Mouse (Mus musculus) urinary bladder, postnatal 25 days (tissue): Measurements from ENCODE around the gene Mamdc4.

Experiments
- DNase-seq: peaks from one replicate; pipeline ENCODE4 v3.0.0; 2022; ENCODE audit warnings: low spot score

Mamdc4 gene

GRCm38 (mm10) chr2:25582466-25583119, 7.9 kb upstream of the Mamdc4 start:
- DNase-seq: no peak

- no peak for DNase-seq
Measured at GRCm38 (mm10) chr2:25581901-25582301, 7.3 kb upstream of the Mamdc4 start.

- DNase-seq: peak; percentile 55
Measured at GRCm38 (mm10) chr2:25581294-25581864, 6.7 kb upstream of the Mamdc4 start, which contains the start of gene Ajm1. TSS of gene Ajm1 (minus strand) at chr2:25581757.

DNA sequence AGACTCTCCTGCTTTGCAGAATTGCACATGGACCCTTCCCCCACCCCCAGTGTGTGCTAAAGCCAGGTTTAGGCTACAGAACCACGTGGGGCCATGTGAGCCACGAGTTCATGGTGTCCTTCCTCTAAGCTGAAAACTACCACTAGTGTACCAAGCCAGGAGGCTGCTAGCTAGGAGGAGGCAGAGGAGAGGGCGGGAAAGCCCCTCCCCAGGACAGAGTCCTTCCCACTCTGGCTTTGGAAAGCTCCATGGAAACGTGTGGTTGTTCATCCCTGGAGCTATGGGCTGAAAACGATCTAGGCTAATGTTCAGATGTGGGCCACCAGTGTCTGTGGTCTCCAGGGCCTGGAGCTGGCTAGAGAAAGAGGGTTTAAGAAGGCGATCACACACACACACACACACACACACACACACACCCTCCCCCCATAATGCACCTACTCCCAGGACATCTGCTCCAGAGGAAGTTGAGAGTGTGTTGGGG, 6.0 kb upstream of the Mamdc4 start:
- no peak for DNase-seq

DNA sequence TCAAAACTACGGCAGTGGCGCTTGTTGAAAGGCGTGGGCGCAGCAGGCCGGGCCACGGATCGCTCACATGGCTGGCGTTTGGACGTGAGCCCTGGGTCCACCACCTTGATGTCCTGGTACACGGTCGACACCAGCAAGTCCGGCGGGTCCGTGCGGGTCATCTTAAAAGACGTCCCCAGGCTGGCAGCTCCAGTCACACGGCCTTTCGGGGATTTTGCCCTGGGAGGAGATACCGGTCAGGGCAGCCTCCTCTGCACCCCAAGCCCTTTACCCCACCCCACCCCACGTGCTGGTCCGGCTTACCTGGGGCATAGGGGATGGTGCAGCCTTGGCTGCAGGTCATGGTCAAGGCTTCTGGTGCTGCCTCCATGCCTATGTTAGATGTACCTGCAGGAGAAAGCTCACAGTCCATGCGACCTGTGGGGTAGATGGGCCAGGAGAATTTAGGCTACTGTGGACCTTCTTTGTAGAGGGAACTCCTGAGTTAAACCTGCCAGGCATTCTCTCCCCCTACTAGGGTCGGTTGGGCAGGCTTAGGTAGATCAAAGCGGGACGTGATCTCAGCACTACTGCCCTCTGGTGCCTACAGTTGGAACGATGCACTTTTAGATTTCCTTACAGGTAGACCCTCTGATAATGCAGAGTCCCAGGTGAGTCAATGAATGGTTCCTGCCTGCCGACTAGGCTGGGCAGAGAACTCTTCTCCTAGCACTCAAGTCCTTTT, 5.3 kb upstream of the Mamdc4 start:
- DNase-seq: no peak

DNA sequence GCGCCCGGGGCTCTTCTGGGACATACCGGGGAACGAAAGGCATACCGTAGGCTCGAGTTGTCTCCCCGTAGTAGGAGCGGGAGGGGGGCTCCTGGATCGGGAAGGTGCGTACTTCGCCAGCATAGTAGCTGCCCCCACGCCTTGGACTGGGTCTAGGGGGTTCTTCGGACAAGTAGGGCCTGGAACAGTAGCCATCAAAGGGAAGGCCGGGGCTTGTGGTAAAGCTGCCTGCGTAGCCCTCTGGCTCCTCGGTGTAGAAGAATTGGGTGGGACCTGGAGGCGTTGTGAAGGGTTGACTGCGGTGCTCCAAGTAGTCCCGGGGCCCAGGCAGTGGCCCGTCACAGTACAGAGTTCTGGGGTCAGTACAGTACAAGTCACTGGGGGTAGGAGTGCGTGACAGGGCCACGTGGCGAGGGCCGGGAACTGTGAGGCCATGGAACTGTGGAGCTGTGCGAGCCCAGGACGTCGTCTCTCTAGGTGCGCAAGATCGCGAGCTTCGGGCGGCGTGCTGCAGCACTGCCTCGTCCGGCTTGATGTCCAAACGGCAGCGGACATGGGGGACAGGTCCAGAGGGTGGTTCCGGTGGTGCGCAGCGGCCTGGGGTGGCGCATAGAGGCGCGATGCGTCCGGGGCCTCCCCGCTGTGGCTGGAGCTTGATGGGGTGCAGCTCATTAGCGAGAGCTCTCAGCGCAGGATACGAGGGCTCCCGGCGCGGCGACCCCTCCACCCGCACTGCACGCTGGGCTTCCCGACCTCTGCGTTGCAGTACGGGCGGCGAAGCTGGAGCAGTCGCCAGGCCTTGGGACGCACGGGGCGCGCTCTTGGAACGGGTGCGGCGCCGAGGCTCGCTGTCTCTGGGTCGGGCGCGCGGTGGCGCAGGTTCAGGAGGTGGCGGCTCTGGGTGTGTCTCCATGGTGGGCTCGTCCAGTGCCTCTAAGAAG, 4.4 kb upstream of the Mamdc4 start:
- DNase-seq: no peak

GRCm38 (mm10) chr2:25577951-25578795, 3.5 kb upstream of the Mamdc4 start:
- no peak for DNase-seq

DNA sequence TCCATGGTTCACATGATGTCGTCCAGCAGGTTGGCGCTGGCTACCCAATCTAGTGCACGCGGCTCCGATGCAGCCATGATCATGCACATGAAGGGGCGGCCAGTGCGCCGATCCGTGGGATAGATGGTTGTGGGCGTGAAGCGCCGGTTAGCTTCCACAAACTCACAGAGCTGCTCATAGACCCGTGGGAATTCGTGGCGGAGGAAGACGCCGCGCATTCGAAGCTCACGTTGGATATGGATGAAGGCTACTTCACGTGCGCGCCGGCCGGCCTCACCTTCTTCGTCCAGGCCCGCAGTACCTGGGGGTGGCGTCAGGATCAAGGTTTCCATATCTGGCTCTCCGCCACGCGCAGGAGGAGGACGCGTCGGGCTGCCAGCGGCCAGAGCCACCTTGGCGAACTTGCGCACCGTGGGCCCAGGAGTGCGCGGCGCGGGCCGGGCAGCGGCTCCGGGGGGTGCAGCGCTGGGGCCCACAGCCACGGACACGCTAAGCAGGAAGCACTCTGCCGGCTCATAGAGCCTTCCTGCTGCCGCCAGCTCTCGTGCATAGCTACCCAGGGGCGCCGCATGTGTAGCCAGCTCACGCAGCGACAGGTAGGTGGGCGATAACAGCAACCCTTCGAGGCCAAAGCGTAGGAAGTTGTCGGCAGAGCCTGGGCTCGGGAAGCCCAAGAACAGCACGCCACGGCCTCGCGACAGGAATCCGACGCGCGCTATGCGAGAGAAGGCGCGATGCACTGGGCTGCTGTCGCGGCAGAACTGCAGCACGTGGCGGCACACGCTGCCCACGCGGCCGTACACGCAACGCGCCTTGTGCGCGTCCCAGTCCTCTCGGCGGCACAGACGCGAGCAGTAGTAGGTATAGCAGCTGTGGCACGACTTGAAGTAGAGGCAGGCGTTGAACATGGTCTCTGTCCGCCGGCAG, 2.6 kb upstream of the Mamdc4 start:
- no peak for DNase-seq

GRCm38 (mm10) chr2:25576028-25576850, 1.6 kb upstream of the Mamdc4 start:
- DNase-seq: no peak

DNA sequence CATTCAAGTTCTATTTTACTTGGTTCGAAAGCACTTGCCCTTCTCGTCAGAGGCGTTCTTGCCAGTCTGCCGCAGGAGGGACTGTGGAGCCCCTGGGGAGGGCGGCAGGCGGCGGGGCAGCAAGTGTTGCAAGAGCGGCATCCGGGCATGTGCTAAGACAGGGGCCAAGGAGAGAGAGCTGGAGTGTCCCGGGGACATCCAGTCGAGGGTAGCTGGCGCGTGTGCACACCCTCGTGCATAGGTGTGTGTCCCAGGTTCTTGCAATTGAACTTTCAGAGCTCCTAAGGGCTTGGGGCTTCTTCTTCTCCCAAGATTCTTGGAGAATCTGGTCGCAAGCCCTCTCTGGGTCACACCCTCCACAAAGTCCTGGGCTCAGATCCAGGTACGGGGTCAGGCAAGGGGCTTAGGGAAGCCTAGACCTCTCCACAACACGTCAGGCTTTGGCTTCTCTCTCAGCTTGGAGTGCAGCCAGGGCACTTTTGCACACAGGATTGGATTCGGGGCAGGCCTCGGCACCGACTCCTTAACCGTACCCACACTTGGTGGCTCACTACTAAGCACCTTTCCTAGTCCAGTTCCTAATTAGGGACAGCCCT, 885 bp upstream of the Mamdc4 start:
- DNase-seq: no peak

DNA sequence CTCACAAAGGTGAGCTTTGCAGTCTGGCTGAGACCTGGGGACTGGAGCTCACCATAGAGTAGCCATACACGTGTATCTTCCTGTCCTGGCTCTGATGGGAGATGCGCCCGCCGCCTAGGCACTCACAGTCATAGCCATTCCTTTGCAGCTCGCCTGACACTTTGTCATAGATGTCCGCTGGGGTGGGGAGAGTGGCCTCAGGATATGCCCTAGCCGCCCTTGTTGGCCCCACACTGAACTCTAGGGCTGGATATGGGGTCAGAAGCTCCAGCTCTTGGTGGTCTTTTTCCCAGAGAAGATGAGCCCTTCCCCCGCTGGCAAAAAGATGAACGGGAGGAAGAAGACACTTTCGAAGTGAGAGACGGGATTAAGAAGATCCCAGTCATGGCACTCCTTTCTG, 509 bp downstream of the Mamdc4 start:
- DNase-seq: no peak

DNA sequence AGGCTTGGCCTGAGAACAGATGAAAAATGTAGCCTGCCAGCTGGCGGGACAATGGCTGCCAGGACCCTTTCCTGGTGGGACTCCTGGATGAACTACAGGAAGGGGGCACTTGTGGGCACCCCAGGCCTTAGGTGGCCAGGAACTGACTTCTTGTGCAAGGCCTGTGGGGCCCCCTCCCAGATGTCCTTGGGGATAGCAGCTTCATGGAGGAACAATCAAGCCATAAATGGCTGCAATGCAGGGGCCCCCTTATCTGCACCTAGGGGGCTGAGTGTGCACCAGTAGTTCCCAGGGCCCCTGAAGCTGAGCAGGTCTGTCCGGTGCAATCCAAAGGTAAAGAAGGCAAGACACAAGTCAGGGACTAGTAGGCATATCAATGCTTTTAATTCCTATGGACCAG, 1.6 kb downstream of the Mamdc4 start:
- no peak for DNase-seq

- no peak for DNase-seq
Measured at GRCm38 (mm10) chr2:25571221-25571620, 3.4 kb downstream of the Mamdc4 start.

GRCm38 (mm10) chr2:25569323-25569722, 5.3 kb downstream of the Mamdc4 start:
- DNase-seq: no peak

- no peak for DNase-seq
Measured at GRCm38 (mm10) chr2:25568473-25569019, 6.1 kb downstream of the Mamdc4 start.

DNA sequence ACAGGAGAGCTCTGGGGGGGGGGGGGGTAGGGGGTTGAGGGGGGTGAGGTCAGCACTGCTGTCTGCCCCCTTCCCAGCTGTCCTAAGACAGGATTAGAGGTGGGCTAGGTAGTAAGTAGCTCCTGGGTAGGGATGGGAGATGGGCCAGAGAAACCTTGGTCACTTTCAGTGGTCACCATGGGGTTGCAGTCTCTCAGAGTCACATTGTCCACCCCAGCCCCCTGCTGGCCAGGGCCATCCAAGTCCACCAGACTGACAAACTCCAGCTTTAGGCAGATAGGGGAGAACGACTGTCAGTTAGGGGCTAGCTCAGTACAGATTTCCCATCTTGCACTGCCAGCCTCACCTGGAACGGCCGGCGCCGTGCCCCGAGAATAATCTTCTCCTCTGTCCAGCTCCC, 8.1 kb downstream of the Mamdc4 start:
- no peak for DNase-seq

GRCm38 (mm10) chr2:25565741-25566140, 8.9 kb downstream of the Mamdc4 start:
- no peak for DNase-seq

DNA sequence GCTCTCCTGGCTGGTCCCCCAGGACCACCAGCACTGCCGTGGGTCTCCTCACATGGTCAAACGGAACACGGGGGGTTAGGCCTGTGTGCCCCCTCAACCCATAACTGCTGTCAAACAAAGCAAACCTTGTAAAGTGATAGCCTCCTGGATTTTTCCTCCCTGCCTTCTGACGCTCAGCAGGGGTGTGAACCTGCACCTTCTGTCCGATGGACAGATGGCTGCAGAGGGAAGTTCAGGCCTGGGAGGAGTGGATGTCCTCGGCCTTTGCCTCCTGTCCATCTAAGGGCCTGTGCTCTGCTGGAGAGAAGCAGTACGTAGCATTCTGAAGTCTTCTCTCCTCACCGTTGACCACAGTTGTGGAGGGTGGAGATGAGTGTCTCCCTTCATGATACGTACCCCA, 12.7 kb downstream of the Mamdc4 start:
- no peak for DNase-seq
